Mouse (Mus musculus) CH12.LX (cell line): ENCODE measurements around the gene Pawr.

Experiments
- CTCF ChIP-seq, 2 experiments: IDR thresholded peaks in 1 of 2; conservative IDR thresholded peaks in 1 of 2; 2 replicates each; pipeline ENCODE4 v1.5.1; 2011 to 2012; ENCODE audit warnings: low read depth in 2 of 2, low read length in 2 of 2, improper control_type of control experiment in 1 of 2, inconsistent platforms in 1 of 2, mild to moderate bottlenecking in 1 of 2, moderate library complexity in 1 of 2
- E2F4 ChIP-seq: IDR thresholded peaks from 2 replicates; pipeline ENCODE4 v1.6.1; 2011; ENCODE audit warnings: low read depth, low read length, improper control_type of control experiment; ENCODE audit not compliant: insufficient replicate concordance
- EP300 ChIP-seq: IDR thresholded peaks from 2 replicates; pipeline ENCODE4 v1.6.1; 2011; ENCODE audit warnings: low read length, improper control_type of control experiment
- HCFC1 ChIP-seq: IDR thresholded peaks from 2 replicates; pipeline ENCODE4 v1.6.1; 2012; ENCODE audit warnings: low read depth, mild to moderate bottlenecking, inconsistent platforms, low read length, improper control_type of control experiment
- KAT2A ChIP-seq: IDR thresholded peaks from 2 replicates; pipeline ENCODE4 v1.6.1; 2012; ENCODE audit warnings: low read length, improper control_type of control experiment, inconsistent platforms; ENCODE audit not compliant: insufficient replicate concordance
- MAFK ChIP-seq: IDR thresholded peaks from 2 replicates; pipeline ENCODE4 v1.6.1; 2011; ENCODE audit warnings: low read length, improper control_type of control experiment; ENCODE audit not compliant: insufficient replicate concordance
- MAZ ChIP-seq: IDR thresholded peaks from 2 replicates; pipeline ENCODE4 v1.6.1; 2012; ENCODE audit warnings: low read depth, mild to moderate bottlenecking, inconsistent platforms, low read length, improper control_type of control experiment, moderate library complexity
- MXI1 ChIP-seq: IDR thresholded peaks from 2 replicates; pipeline ENCODE4 v1.6.1; 2011; ENCODE audit warnings: mild to moderate bottlenecking, low read depth, low read length, improper control_type of control experiment
- POLR2A ChIP-seq: IDR thresholded peaks from 2 replicates; pipeline ENCODE4 v1.6.1; 2011; ENCODE audit warnings: low read depth, mild to moderate bottlenecking, improper control_type of control experiment, low read length
- RAD21 ChIP-seq: IDR thresholded peaks from 2 replicates; pipeline ENCODE4 v1.6.1; 2011; ENCODE audit warnings: low read depth, mild to moderate bottlenecking, low read length, improper control_type of control experiment, moderate library complexity
- SMC3 ChIP-seq: IDR thresholded peaks from 2 replicates; pipeline ENCODE4 v1.6.1; 2011; ENCODE audit warnings: low read depth, low read length, improper control_type of control experiment
- USF2 ChIP-seq: conservative IDR thresholded peaks from 2 replicates; pipeline ENCODE4 v1.6.1; 2011; ENCODE audit warnings: low read depth, low read length, improper control_type of control experiment
- ZNF384 ChIP-seq: IDR thresholded peaks from 2 replicates; pipeline ENCODE4 v1.6.1; 2012; ENCODE audit warnings: low read depth, low read length, improper control_type of control experiment, inconsistent platforms

- TF ChIP-seq USF2 = no peak
- no peak for TF ChIP-seq HCFC1
- TF ChIP-seq POLR2A = no peak
- TF ChIP-seq MXI1 = no peak
- no peak for TF ChIP-seq RAD21
- TF ChIP-seq SMC3 = no peak
- TF ChIP-seq EP300 = no peak
- TF ChIP-seq E2F4 = no peak
- no peak for TF ChIP-seq ZNF384
- TF ChIP-seq CTCF (conservative IDR thresholded peaks at IDR 0.05 in 1 of 2, IDR thresholded peaks at IDR 0.05 in 1 of 2; ENCODE audit: low read depth in 2 of 2, low read length in 2 of 2) = no peak
- TF ChIP-seq MAFK = no peak
- no peak for TF ChIP-seq MAZ
- TF ChIP-seq KAT2A = no peak
Measured at GRCm38 (mm10) chr10:108454691-108455117, 122.8 kb downstream of the Pawr start.
